Comparison of ENCODE assay signal across 8 mouse cellular contexts in the genomic region with DNA sequence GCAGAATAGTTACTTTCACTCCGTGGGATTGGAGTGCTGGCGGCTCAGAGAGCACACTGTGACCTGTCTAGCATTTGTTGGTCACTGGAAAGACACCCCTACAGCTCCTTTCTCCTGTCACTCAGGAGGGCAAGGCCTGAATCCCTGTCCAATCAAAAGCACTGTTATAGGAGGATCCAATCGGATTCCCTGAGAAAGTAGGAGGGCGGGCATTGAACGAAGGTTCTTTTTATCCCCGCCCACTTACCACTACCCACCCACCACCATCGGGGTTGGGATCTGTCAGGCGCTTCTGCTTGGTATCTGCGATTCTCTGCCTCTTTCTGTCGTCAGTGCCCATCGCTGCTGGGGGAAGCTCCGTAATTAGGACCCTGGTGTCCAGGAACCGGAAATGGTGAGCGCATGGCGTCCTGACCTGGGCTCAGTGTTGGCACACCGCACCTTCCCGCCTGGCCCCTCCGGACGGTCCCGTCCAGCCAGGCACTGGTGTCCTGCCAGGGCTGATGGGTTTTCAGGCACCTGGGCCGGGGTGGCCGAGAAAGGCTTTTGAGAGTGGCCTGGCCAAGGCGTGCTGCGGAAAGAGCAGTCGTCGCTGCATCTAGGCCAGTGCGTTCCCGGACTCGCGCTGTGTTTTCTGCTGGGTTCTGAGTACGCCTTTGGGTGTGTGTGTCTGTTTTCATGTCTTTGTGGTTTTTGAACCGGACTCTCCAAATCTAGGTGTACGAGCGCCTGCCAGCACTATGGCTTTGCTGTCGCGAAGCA. TPM values are rescaled to one million over a fixed set of nuclear protein-coding genes. Genes with fewer than 3 reads are reported as not detected.
A peak's percentile ranks its signal among the peaks of the same experiment; 100 is the strongest.
DNase-seq lines count a peak whose midpoint lies in the region; ATAC-seq lines count a peak whose summit lies in the region.

No protein-coding gene starts in this region.

- H3K4me3 ChIP-seq in forebrain, embryonic 15.5 days, result peak overlapping the region; percentile 91
- peak overlapping the region; percentile 70 for H3K4me3 ChIP-seq in liver, embryonic 16.5 days (ENCODE audit: low read depth, low read length)
- peak overlapping the region; percentile 71 for H3K4me3 ChIP-seq in neural tube, embryonic 12.5 days

- ATAC-seq in forebrain, embryonic 15.5 days (replicated peaks), result peak; percentile 99
- peak; percentile 99 for ATAC-seq in liver, embryonic 16.5 days (ENCODE audit: low read depth)
- ATAC-seq in neural tube, embryonic 12.5 days (ENCODE audit: low FRiP score, low read depth), result peak; percentile 99

- peak; percentile 86 for DNase-seq in MEL-GATA-1-ER (ENCODE audit: extremely low read depth, low read depth)
- DNase-seq in cerebellum, adult 18-20 months, result peak; percentile 80 to 89
- DNase-seq in heart, postnatal 14 days, result peak; percentile 72 to 81
- peak; percentile 91 for DNase-seq in large intestine, adult 2 months (ENCODE audit: low read depth, low spot score)
- DNase-seq in telencephalon, adult 2 months (ENCODE audit: low read depth, low spot score), result peak; percentile 97

- H3K36me3 ChIP-seq in forebrain, embryonic 15.5 days, result no peaks in the 10 kb centered on the region; the same call in none of the 2 replicates
- no peaks in the 10 kb centered on the region for H3K36me3 ChIP-seq in liver, embryonic 16.5 days (ENCODE audit: control insufficient read depth, insufficient read depth)
- 0 out of 2 replicates have a peak, but pooled peaks cover 5% of the 10 kb centered on the region for H3K36me3 ChIP-seq in neural tube, embryonic 12.5 days

- under 1% methylated on average over 36 of the region's 36 CpGs for WGBS in forebrain, embryonic 15.5 days
- WGBS in large intestine, adult 2 months, result 1% methylated on average over 36 of the region's 36 CpGs
- WGBS in liver, embryonic 16.5 days (ENCODE audit: insufficient replicate concordance), result 1% methylated on average over 36 of the region's 36 CpGs
- 3% methylated on average over 36 of the region's 36 CpGs for WGBS in neural tube, embryonic 12.5 days

- H3K27me3 ChIP-seq in forebrain, embryonic 15.5 days, result peaks cover 6% of the 10 kb centered on the region; the same call in 1 of the 2 replicates
- H3K27me3 ChIP-seq in liver, embryonic 16.5 days (ENCODE audit: control insufficient read depth, insufficient read depth, low read depth, low read length), result no peaks in the 10 kb centered on the region
- no peaks in the 10 kb centered on the region for H3K27me3 ChIP-seq in neural tube, embryonic 12.5 days (replicated peaks)

- no peaks in the 10 kb centered on the region for H3K9me3 ChIP-seq in forebrain, embryonic 15.5 days
- H3K9me3 ChIP-seq in liver, embryonic 16.5 days (replicated peaks; ENCODE audit: control insufficient read depth, low read length), result no peaks in the 10 kb centered on the region
- H3K9me3 ChIP-seq in neural tube, embryonic 12.5 days, result no peaks in the 10 kb centered on the region

- peak overlapping the region; percentile 84 for H3K27ac ChIP-seq in forebrain, embryonic 15.5 days (replicated peaks)
- H3K27ac ChIP-seq in liver, embryonic 16.5 days (ENCODE audit: low read length), result peak overlapping the region; percentile 41
- peak overlapping the region; percentile 32; the same call in 1 of the 2 replicates for H3K27ac ChIP-seq in neural tube, embryonic 12.5 days

- H3K9ac ChIP-seq in forebrain, embryonic 15.5 days (replicated peaks), result peak overlapping the region; percentile 95
- H3K9ac ChIP-seq in liver, embryonic 16.5 days (ENCODE audit: low read depth, low read length), result peak overlapping the region; percentile 62
- peak overlapping the region; percentile 79 for H3K9ac ChIP-seq in neural tube, embryonic 12.5 days

- H3K4me2 ChIP-seq in forebrain, embryonic 15.5 days (replicated peaks), result peak overlapping the region; percentile 64
- peak overlapping the region; percentile 62 for H3K4me2 ChIP-seq in liver, embryonic 16.5 days (ENCODE audit: low read depth, low read length)
- H3K4me2 ChIP-seq in neural tube, embryonic 12.5 days (replicated peaks), result peak overlapping the region; percentile 76

- intact Hi-C loops in heart, postnatal 14 days (cut with DNase I), result loop anchor here (2.0 to 5.0 kb wide), 2 partner anchors 68 to 101 kb away; partner anchors contain the start of gene Zfp619

- H3K4me1 ChIP-seq in forebrain, embryonic 15.5 days, result peaks cover 19% of the 10 kb centered on the region
- no peaks in the 10 kb centered on the region; the same call in 1 of the 2 replicates for H3K4me1 ChIP-seq in liver, embryonic 16.5 days (ENCODE audit: control insufficient read depth, low read depth, low read length)
- peaks cover 10% of the 10 kb centered on the region for H3K4me1 ChIP-seq in neural tube, embryonic 12.5 days

RNA-seq across cellular contexts. Expression of gene Gm5114, which starts 36.5 kb away (rescaled TPM):
- not detected in 2 replicates for polyA plus RNA-seq in forebrain, embryonic 15.5 days (2015; fragmentation: Nextera tagmentation; extraction: Ambion mirVana)
- total RNA-seq in heart, postnatal 14 days (2021), result not detected
- polyA plus RNA-seq in large intestine, adult 2 months (2012; rRNA removed), result not detected in 2 replicates
- polyA plus RNA-seq in liver, embryonic 16.5 days (2015; fragmentation: Nextera tagmentation; extraction: Ambion mirVana), result not detected in 2 replicates
- not detected in 2 replicates for polyA plus RNA-seq in neural tube, embryonic 12.5 days (2016; fragmentation: Nextera tagmentation; extraction: Ambion mirVana)

Comparison
In these comparisons a context has a peak if more than half of its experiments do, and no peak if none do; other contexts are left out.
1. Peak in every context shown above with its lines: DNase-seq, ATAC-seq, H3K4me3 ChIP-seq and H3K27ac ChIP-seq.
2. H3K27ac ChIP-seq: peak in every context shown above with its lines; median percentile 84 in forebrain, embryonic 15.5 days; 41 in liver, embryonic 16.5 days; 32 in neural tube, embryonic 12.5 days.